Mouse (Mus musculus) lung, embryonic 16.5 days (tissue): ENCODE data around the gene Srrt. TPM values are rescaled to one million over a fixed set of nuclear protein-coding genes. Genes with fewer than 3 reads are reported as not detected.

ENCODE experiments used
- ATAC-seq: fragments of 200-750 bp; cut with Nextera tagmentation; 2 replicates; pipeline ENCODE4 v1.8.0; 2017; ENCODE audit warnings: low read depth, mild to moderate bottlenecking, moderate library complexity
- H3K27ac ChIP-seq: fragments of 300-500 bp; sonication (generic); 2 replicates; pipeline ENCODE4 v1.5.1; 2014; ENCODE audit warnings: mild to moderate bottlenecking, control low read depth, low read length
- H3K27me3 ChIP-seq: fragments of 300-500 bp; sonication (generic); 2 replicates; pipeline ENCODE4 v1.6.1; 2014; ENCODE audit warnings: low read depth, low read length, mixed read lengths; ENCODE audit not compliant: control insufficient read depth, insufficient read depth
- H3K36me3 ChIP-seq: fragments of 300-500 bp; sonication (generic); 2 replicates; pipeline ENCODE4 v1.6.1; 2014; ENCODE audit warnings: low read length; ENCODE audit not compliant: control insufficient read depth, insufficient read depth
- H3K4me1 ChIP-seq: fragments of 300-500 bp; sonication (generic); replicated peaks from 2 replicates; pipeline ENCODE4 v1.6.1; 2014; ENCODE audit warnings: low read length, mixed read lengths; ENCODE audit not compliant: control insufficient read depth, insufficient read depth
- H3K4me2 ChIP-seq: fragments of 300-500 bp; sonication (generic); 2 replicates; pipeline ENCODE4 v1.6.1; 2014; ENCODE audit warnings: low read depth, low read length, control low read depth
- H3K4me3 ChIP-seq: fragments of 300-500 bp; sonication (generic); 2 replicates; pipeline ENCODE4 v1.5.1; 2014; ENCODE audit warnings: mild to moderate bottlenecking, low read length, control low read depth
- H3K9ac ChIP-seq: fragments of 300-500 bp; sonication (generic); 2 replicates; pipeline ENCODE4 v1.6.1; 2014; ENCODE audit warnings: low read length, control low read depth
- H3K9me3 ChIP-seq: fragments of 300-500 bp; sonication (generic); 2 replicates; pipeline ENCODE4 v1.6.1; 2016; ENCODE audit warnings: low read length; ENCODE audit not compliant: control insufficient read depth
- WGBS: fragments of 180-500 bp; shearing (Covaris S2); extraction: QIAGEN DNeasy Blood & Tissue Kit; methylation state at CpG from one replicate; pipeline ENCODE4 v1.1.7; 2014; 5-methylcytosine and 5-hydroxymethylcytosine counted together
- microRNA-seq: library from miRNA; unstranded; fragments of <30 nt; microRNA quantifications from one replicate; pipeline ENCODE4, GENCODE M21; 2016
- polyA plus RNA-seq: library from polyadenylated mRNA; unstranded; fragments of >200 nt; fragmentation: Nextera tagmentation; extraction: Ambion mirVana; gene quantifications from 2 replicates; pipeline ENCODE4 v1.2.1, GENCODE M21; 2015

Srrt gene
- polyA plus RNA-seq, 1 experiment from 2014 or later: 144 TPM

GRCm38 (mm10) chr5:137263897-137264720, 43.4 kb downstream of the Srrt start:
- Histone ChIP-seq H3K27me3 (no peaks in the 10 kb centered on the region), H3K9ac (no peak overlapping the region), H3K9me3 (no peaks in the 10 kb centered on the region), H3K27ac (no peak overlapping the region), H3K4me1 (no peaks in the 10 kb centered on the region), H3K4me3 (no peak overlapping the region), H3K36me3 (no peaks in the 10 kb centered on the region), H3K4me2 (no peak overlapping the region)
- no peak for ATAC-seq
- WGBS: 69% methylated on average over 14 of the region's 14 CpGs

Small RNA genes within 50 kb of the gene (microRNA-seq; reads per million reads assigned to microRNA genes)
- 0.99 reads per million for gene Mir7036
- gene Mir8116: not detected

Other genes starting within 250 kb of the Srrt start
- 0.93 and 1.1 TPM in 2 replicates for gene Serpine1, start 235.4 kb downstream of the Srrt start, polyA plus RNA-seq
- gene Trim56, start 191.5 kb downstream of the Srrt start, polyA plus RNA-seq: 12.2 and 13.5 TPM in 2 replicates
- gene Muc3, start 158.4 kb downstream of the Srrt start, polyA plus RNA-seq: 0.70 TPM in 1 of 2 replicates, not detected in the other
- gene Muc3a, start 95.3 kb downstream of the Srrt start, polyA plus RNA-seq: 0.11 TPM in 1 of 2 replicates, not detected in the other
- 1.9 and 2.6 TPM in 2 replicates for gene Ache, start 20.2 kb downstream of the Srrt start, polyA plus RNA-seq
- gene Ufsp1, start 13.0 kb downstream of the Srrt start, polyA plus RNA-seq: 5.1 and 5.6 TPM in 2 replicates
- 90.5 and 94.0 TPM in 2 replicates for gene Trip6, start 6.7 kb upstream of the Srrt start, polyA plus RNA-seq
- gene Slc12a9, start 25.9 kb upstream of the Srrt start, polyA plus RNA-seq: 11.6 and 12.5 TPM in 2 replicates
- gene Ephb4, start 42.4 kb upstream of the Srrt start, polyA plus RNA-seq: 50.7 and 56.9 TPM in 2 replicates
- gene Zan, start 169.4 kb upstream of the Srrt start, polyA plus RNA-seq: 0.53 and 0.62 TPM in 2 replicates
- gene Pop7, start 194.8 kb upstream of the Srrt start, polyA plus RNA-seq: 50.4 and 54.4 TPM in 2 replicates
- gene Gigyf1, start 210.9 kb upstream of the Srrt start, polyA plus RNA-seq: 10.7 and 10.9 TPM in 2 replicates
- gene Epo, start 225.6 kb upstream of the Srrt start, polyA plus RNA-seq: 0.31 and 0.98 TPM in 2 replicates
- 379 and 400 TPM in 2 replicates for gene Gnb2, start 225.8 kb upstream of the Srrt start, polyA plus RNA-seq
- 0.51 and 0.60 TPM in 2 replicates for gene Actl6b, start 245.8 kb upstream of the Srrt start, polyA plus RNA-seq